Mouse (Mus musculus) embryonic facial prominence, embryonic 11.5 days (tissue): ENCODE measurements around the gene Gm20388. TPM values are rescaled to one million over a fixed set of nuclear protein-coding genes. Genes with fewer than 3 reads are reported as not detected.

Experiments used
- ATAC-seq: fragments of 200-750 bp; cut with Nextera tagmentation; replicated peaks from 2 replicates; pipeline ENCODE4 v1.8.0; 2017; ENCODE audit warnings: low read depth; ENCODE audit not compliant: insufficient number of reproducible peaks, low FRiP score, low TSS enrichment
- DNase-seq: peaks from one replicate; pipeline ENCODE4 v3.0.0-alpha.2; 2015; ENCODE audit warnings: low spot score
- H3K27ac ChIP-seq: fragments of 300-500 bp; sonication (generic); replicated peaks from 2 replicates; pipeline ENCODE4 v1.5.1; 2014; ENCODE audit warnings: mild to moderate bottlenecking, low read depth, low read length, control low read depth
- H3K27me3 ChIP-seq: fragments of 300-500 bp; sonication (generic); 2 replicates; pipeline ENCODE4 v1.6.1; 2014; ENCODE audit warnings: mild to moderate bottlenecking, low read length, moderate library complexity, mixed read lengths; ENCODE audit not compliant: control insufficient read depth, insufficient read depth
- H3K36me3 ChIP-seq: fragments of 300-500 bp; sonication (generic); replicated peaks from 2 replicates; pipeline ENCODE4 v1.6.1; 2014; ENCODE audit warnings: low read depth, mild to moderate bottlenecking, low read length, moderate library complexity, mixed read lengths; ENCODE audit not compliant: control insufficient read depth, insufficient read depth
- H3K4me1 ChIP-seq: fragments of 300-500 bp; sonication (generic); 2 replicates; pipeline ENCODE4 v1.6.1; 2014; ENCODE audit warnings: low read length, mixed read lengths; ENCODE audit not compliant: control insufficient read depth, insufficient read depth
- H3K4me2 ChIP-seq: fragments of 300-500 bp; sonication (generic); 2 replicates; pipeline ENCODE4 v1.6.1; 2014; ENCODE audit warnings: low read depth, mild to moderate bottlenecking, control low read depth, low read length, moderate library complexity
- H3K4me3 ChIP-seq: fragments of 300-500 bp; sonication (generic); 2 replicates; pipeline ENCODE4 v1.5.1; 2014; ENCODE audit warnings: low read depth, low read length, control low read depth
- H3K9ac ChIP-seq: fragments of 300-500 bp; sonication (generic); replicated peaks from 2 replicates; pipeline ENCODE4 v1.6.1; 2014; ENCODE audit warnings: mild to moderate bottlenecking, control low read depth, low read length
- H3K9me3 ChIP-seq: fragments of 300-500 bp; sonication (generic); replicated peaks from 2 replicates; pipeline ENCODE4 v1.6.1; 2016; ENCODE audit warnings: mild to moderate bottlenecking, low read length, inconsistent platforms, mixed read lengths; ENCODE audit not compliant: control insufficient read depth
- WGBS: fragments of 180-500 bp; shearing (Covaris S2); extraction: QIAGEN DNeasy Blood & Tissue Kit; methylation state at CpG from one replicate; pipeline ENCODE4 v1.1.7; 2014; 5-methylcytosine and 5-hydroxymethylcytosine counted together
- polyA plus RNA-seq: library from polyadenylated mRNA; unstranded; fragments of >200 nt; fragmentation: Nextera tagmentation; extraction: Ambion mirVana; gene quantifications from 2 replicates; pipeline ENCODE4 v1.2.1, GENCODE M21; 2014

Gm20388 gene
- polyA plus RNA-seq, 1 experiment from 2014 or later = 3.1 TPM

DNA sequence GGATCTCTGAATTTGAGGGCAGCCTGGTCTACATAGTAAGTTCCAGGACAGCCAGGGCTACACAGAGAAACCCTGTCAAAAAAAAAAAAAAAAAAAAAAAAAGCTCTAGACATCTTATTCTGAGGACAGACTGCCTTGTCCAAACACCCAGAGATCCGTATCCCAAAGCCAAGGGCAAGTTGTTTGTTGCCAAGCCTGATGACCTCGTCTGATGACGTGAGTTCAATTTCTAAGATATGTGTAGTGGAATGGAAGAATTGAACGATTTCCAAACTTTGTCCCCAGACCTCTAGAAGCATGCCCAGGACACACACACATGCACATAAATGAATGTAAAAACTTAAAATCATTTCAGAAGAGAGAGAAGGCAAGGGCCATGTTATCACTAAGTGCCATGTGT is 155.6 kb downstream of the Gm20388 start:
- no peaks in the 10 kb centered on the region for H3K9me3 ChIP-seq
- no peak overlapping the region for H3K27ac ChIP-seq
- H3K4me1 ChIP-seq = no peaks in the 10 kb centered on the region
- no peak overlapping the region for H3K4me3 ChIP-seq
- no peak for DNase-seq
- H3K9ac ChIP-seq = no peak overlapping the region
- H3K36me3 ChIP-seq = no peaks in the 10 kb centered on the region
- WGBS = 91% methylated on average over 4 of the region's 4 CpGs
- no peak for ATAC-seq
- H3K27me3 ChIP-seq = no peaks in the 10 kb centered on the region
- H3K4me2 ChIP-seq = no peak overlapping the region

DNA sequence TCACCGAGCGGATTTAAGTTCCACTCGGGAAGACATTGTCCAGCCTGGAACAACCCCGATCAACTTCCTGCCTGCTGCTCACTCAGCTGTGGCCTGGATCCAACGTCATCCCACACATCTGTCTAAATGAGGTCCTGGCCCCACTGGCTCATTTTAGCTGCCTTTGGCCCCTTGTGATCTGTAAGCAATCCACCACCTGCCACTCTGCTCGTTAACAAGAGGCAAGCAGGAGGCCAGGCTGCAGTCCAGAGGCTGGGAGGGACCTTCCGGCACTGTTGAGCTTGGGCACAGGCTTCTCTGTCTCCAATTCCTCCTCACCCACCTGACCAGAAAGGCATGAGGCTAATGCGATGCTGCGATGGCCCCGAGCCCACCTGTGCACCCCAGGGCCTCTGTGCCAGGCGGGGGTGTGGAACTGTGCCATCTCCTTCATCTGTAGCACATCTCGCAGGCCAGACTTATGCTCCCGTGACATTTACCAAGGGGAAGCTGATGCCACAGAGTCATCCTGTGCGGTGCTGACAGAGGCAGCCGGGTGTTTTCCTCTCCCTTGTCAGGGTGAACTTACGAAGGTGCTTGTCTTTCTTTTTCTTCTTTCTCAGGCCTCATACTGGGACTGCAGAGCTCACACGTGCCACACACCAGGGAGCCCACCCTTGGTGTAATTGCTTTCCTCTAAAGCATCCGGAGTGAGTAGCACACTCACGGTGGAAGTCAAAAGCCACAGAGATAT is 157.5 kb downstream of the Gm20388 start:
- H3K9me3 ChIP-seq = no peaks in the 10 kb centered on the region
- no peak for ATAC-seq
- no peak overlapping the region for H3K4me3 ChIP-seq
- WGBS = 58% methylated on average over 19 of the region's 19 CpGs
- no peak for DNase-seq
- no peak overlapping the region for H3K27ac ChIP-seq
- H3K36me3 ChIP-seq = no peaks in the 10 kb centered on the region
- H3K4me2 ChIP-seq = no peak overlapping the region
- no peaks in the 10 kb centered on the region; the same call in 1 of the 2 replicates for H3K27me3 ChIP-seq
- H3K9ac ChIP-seq = no peak overlapping the region
- peaks cover 2% of the 10 kb centered on the region; the same call in 1 of the 2 replicates for H3K4me1 ChIP-seq

- ATAC-seq (peak; percentile 58), DNase-seq (peak; percentile 89)
- peaks cover 2% of the 10 kb centered on the region; the same call in 1 of the 2 replicates for H3K4me1 ChIP-seq
- no peaks in the 10 kb centered on the region for H3K36me3 ChIP-seq
- H3K9ac ChIP-seq = no peak overlapping the region
- H3K27ac ChIP-seq = no peak overlapping the region
- H3K27me3 ChIP-seq = no peaks in the 10 kb centered on the region; the same call in 1 of the 2 replicates
- no peak overlapping the region for H3K4me3 ChIP-seq
- 26% methylated on average over 4 of the region's 4 CpGs for WGBS
- H3K9me3 ChIP-seq = no peaks in the 10 kb centered on the region
- no peak overlapping the region for H3K4me2 ChIP-seq
Observed at GRCm38 (mm10) chr8:120071684-120072083, 161.0 kb downstream of the Gm20388 start.

- ATAC-seq = no peak
- Histone ChIP-seq H3K4me2 (no peak overlapping the region), H3K9me3 (no peaks in the 10 kb centered on the region), H3K27me3 (no peaks in the 10 kb centered on the region; the same call in 1 of the 2 replicates), H3K4me1 (peaks cover 2% of the 10 kb centered on the region; the same call in 1 of the 2 replicates), H3K9ac (no peak overlapping the region), H3K4me3 (no peak overlapping the region), H3K27ac (no peak overlapping the region), H3K36me3 (no peaks in the 10 kb centered on the region)
- WGBS = 69% methylated on average over 9 of the region's 9 CpGs
- no peak for DNase-seq
Observed at GRCm38 (mm10) chr8:120072259-120072658, 161.6 kb downstream of the Gm20388 start.

- Histone ChIP-seq H3K9me3 (no peaks in the 10 kb centered on the region), H3K36me3 (no peaks in the 10 kb centered on the region), H3K4me3 (no peak overlapping the region), H3K4me1 (peaks cover 2% of the 10 kb centered on the region; the same call in 1 of the 2 replicates), H3K4me2 (no peak overlapping the region), H3K27ac (no peak overlapping the region), H3K27me3 (no peaks in the 10 kb centered on the region; the same call in 1 of the 2 replicates), H3K9ac (no peak overlapping the region)
- WGBS = 82% methylated on average over 8 of the region's 8 CpGs
- DNase-seq (no peak), ATAC-seq (no peak)
Observed at GRCm38 (mm10) chr8:120072827-120073226, 162.2 kb downstream of the Gm20388 start.

GRCm38 (mm10) chr8:120074516-120074915 is 163.9 kb downstream of the Gm20388 start:
- no peaks in the 10 kb centered on the region for H3K9me3 ChIP-seq
- H3K4me3 ChIP-seq = no peak overlapping the region
- WGBS = 77% methylated on average over 6 of the region's 6 CpGs
- H3K27ac ChIP-seq = no peak overlapping the region
- H3K4me2 ChIP-seq = no peak overlapping the region
- no peaks in the 10 kb centered on the region; the same call in 1 of the 2 replicates for H3K27me3 ChIP-seq
- no peak for DNase-seq
- no peak overlapping the region for H3K9ac ChIP-seq
- ATAC-seq = no peak
- H3K36me3 ChIP-seq = no peaks in the 10 kb centered on the region
- H3K4me1 ChIP-seq = peaks cover 2% of the 10 kb centered on the region; the same call in 1 of the 2 replicates

GRCm38 (mm10) chr8:120075347-120075746 is 164.7 kb downstream of the Gm20388 start:
- DNase-seq (no peak), ATAC-seq (no peak)
- 48% methylated on average over 6 of the region's 6 CpGs for WGBS
- Histone ChIP-seq H3K4me1 (peaks cover 2% of the 10 kb centered on the region; the same call in 1 of the 2 replicates), H3K27me3 (no peaks in the 10 kb centered on the region; the same call in 1 of the 2 replicates), H3K36me3 (no peaks in the 10 kb centered on the region), H3K4me2 (no peak overlapping the region), H3K9me3 (no peaks in the 10 kb centered on the region), H3K9ac (no peak overlapping the region), H3K27ac (no peak overlapping the region), H3K4me3 (no peak overlapping the region)

- ATAC-seq (no peak), DNase-seq (peak; percentile 88)
- Histone ChIP-seq H3K4me2 (no peak overlapping the region), H3K36me3 (no peaks in the 10 kb centered on the region; the same call in none of the 2 replicates), H3K27me3 (no peaks in the 10 kb centered on the region), H3K4me3 (no peak overlapping the region), H3K9ac (no peak overlapping the region; the same call in 1 of the 2 replicates), H3K4me1 (no peaks in the 10 kb centered on the region), H3K27ac (no peak overlapping the region), H3K9me3 (no peaks in the 10 kb centered on the region)
- WGBS = 15% methylated on average over 10 of the region's 10 CpGs
Observed at GRCm38 (mm10) chr8:120078080-120078479, 167.4 kb downstream of the Gm20388 start.
